Mouse (Mus musculus) midbrain, postnatal 0 days (tissue): ENCODE data around the gene Zfp871. TPM values are rescaled to one million over a fixed set of nuclear protein-coding genes. Genes with fewer than 3 reads are reported as not detected.

Source experiments
- ATAC-seq: fragments of 200-750 bp; cut with Nextera tagmentation; 2 replicates; pipeline ENCODE4 v1.8.0; 2017; ENCODE audit warnings: moderate number of reproducible peaks, mild to moderate bottlenecking, moderate TSS enrichment, moderate library complexity; ENCODE audit not compliant: low FRiP score
- DNase-seq: peaks from one replicate; pipeline ENCODE4 v3.0.0-alpha.2; 2015; ENCODE audit warnings: low spot score
- H3K27ac ChIP-seq: fragments of 300-500 bp; sonication (generic); 2 replicates; pipeline ENCODE4 v1.5.1; 2014; ENCODE audit warnings: low read depth, mild to moderate bottlenecking, low read length, mixed read lengths
- H3K27me3 ChIP-seq: fragments of 300-500 bp; sonication (generic); 2 replicates; pipeline ENCODE4 v1.6.1; 2014; ENCODE audit warnings: low read length, control low read depth, mixed read lengths; ENCODE audit not compliant: insufficient read depth
- H3K36me3 ChIP-seq: fragments of 300-500 bp; sonication (generic); 2 replicates; pipeline ENCODE4 v1.6.1; 2014; ENCODE audit warnings: low read length, control low read depth, mixed read lengths; ENCODE audit not compliant: insufficient read depth
- H3K4me1 ChIP-seq: fragments of 300-500 bp; sonication (generic); 2 replicates; pipeline ENCODE4 v1.6.1; 2014; ENCODE audit warnings: mild to moderate bottlenecking, control low read depth, antibody characterized with exemption, low read length, mixed read lengths; ENCODE audit not compliant: insufficient read depth
- H3K4me2 ChIP-seq: fragments of 300-500 bp; sonication (generic); 2 replicates; pipeline ENCODE4 v1.6.1; 2014; ENCODE audit warnings: low read depth, mild to moderate bottlenecking, low read length, mixed read lengths; ENCODE audit not compliant: poor library complexity, severe bottlenecking
- H3K4me3 ChIP-seq: fragments of 300-500 bp; sonication (generic); 2 replicates; pipeline ENCODE4 v1.5.1; 2014; ENCODE audit warnings: low read depth, mild to moderate bottlenecking, low read length, moderate library complexity
- H3K9ac ChIP-seq: fragments of 300-500 bp; sonication (generic); replicated peaks from 2 replicates; pipeline ENCODE4 v1.6.1; 2014; ENCODE audit warnings: mild to moderate bottlenecking, low read length, moderate library complexity, mixed read lengths; ENCODE audit not compliant: poor library complexity, severe bottlenecking
- H3K9me3 ChIP-seq: fragments of 300-500 bp; sonication (generic); 2 replicates; pipeline ENCODE4 v1.6.1; 2016; ENCODE audit warnings: low read length, control low read depth
- CTCF ChIP-seq: IDR thresholded peaks from 2 replicates; pipeline ENCODE4 v1.5.1; 2016; ENCODE audit warnings: antibody characterized with exemption, mild to moderate bottlenecking
- WGBS: fragments of 180-500 bp; shearing (Covaris S2); extraction: QIAGEN DNeasy Blood & Tissue Kit; methylation state at CpG from one replicate; pipeline ENCODE4 v1.1.7; 2014; 5-methylcytosine and 5-hydroxymethylcytosine counted together
- polyA plus RNA-seq: library from polyadenylated mRNA; unstranded; fragments of >200 nt; fragmentation: Nextera tagmentation; extraction: Ambion mirVana; gene quantifications from 2 replicates; pipeline ENCODE4 v1.2.1, GENCODE M21; 2015
- total RNA-seq: library from RNA; depleted of rRNA; stranded (reverse); fragments of >200 nt; gene quantifications from 2 replicates; pipeline ENCODE4 v1.2.3, GENCODE M21; 2014

Gene Zfp871
- total and polyA plus RNA-seq, 2 experiments from 2014 or later: 34.5 to 46.7 TPM

DNA sequence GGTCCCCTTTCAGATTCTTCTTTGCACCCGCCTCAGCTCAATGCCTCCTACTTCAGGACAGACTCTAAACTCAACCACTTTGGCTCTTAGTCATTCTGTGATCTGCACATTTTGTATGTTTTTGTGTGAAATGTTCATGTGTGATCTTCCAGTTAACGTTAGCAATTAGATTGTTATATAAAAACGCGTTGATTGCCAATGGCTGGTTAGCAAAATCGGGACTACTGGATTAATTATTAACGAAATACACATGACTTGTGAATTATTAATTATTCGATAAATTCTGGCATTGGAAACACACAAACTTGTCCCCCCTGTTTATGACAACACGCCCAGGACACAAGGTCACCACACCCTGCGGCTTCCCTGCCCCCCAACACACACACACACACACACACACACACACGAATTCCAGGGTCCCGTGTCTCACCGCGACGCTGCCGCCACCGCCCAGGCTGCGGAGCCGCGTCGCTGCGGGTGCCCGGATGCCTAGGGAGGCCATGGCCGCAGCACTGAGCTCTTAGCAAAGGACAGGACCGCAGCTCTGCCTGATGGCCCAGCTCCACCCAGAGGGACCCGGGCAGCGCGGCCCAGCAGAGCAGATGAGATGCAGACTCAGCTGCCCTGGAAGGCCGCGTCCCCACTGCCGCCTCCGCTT is 522 bp downstream of the Zfp871 start:
- Histone ChIP-seq H3K27me3 (no peaks in the 10 kb centered on the region), H3K4me1 (peaks cover 6% of the 10 kb centered on the region; the same call in 1 of the 2 replicates), H3K36me3 (peaks cover 3% of the 10 kb centered on the region; the same call in 1 of the 2 replicates), H3K4me2 (peak overlapping the region; percentile 64), H3K27ac (peak overlapping the region; percentile 91), H3K9me3 (no peaks in the 10 kb centered on the region), H3K4me3 (peak overlapping the region; percentile 86), H3K9ac (peak overlapping the region; percentile 97)
- no peak for TF ChIP-seq CTCF
- DNase-seq (peak; percentile 44), ATAC-seq (peak; percentile 86)
- under 1% methylated on average over 28 of the region's 31 CpGs for WGBS

DNA sequence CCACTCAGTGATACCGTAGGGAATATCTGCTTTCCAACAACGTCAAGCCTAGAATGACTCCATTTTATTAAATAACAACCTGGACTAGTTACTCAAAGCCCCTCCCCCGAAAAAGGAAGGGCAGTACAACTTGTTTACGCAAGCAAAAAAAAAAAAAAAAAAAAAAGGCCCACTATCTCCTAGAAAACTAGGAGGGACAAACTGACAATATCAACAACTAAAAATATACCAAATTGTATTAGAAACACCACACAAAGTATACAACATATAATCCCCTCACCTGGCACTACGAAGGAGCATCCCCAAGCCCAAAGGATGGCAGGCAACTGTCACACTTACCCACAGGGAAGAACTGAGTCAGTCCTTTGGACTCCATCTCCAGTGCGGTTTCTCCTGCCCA is 1.1 kb downstream of the Zfp871 start:
- H3K4me1 ChIP-seq: peaks cover 6% of the 10 kb centered on the region; the same call in 1 of the 2 replicates
- H3K27ac ChIP-seq: no peak overlapping the region
- H3K4me2 ChIP-seq: peak overlapping the region; percentile 64
- WGBS: 79% methylated on average over 6 of the region's 6 CpGs
- H3K36me3 ChIP-seq: peaks cover 3% of the 10 kb centered on the region; the same call in 1 of the 2 replicates
- no peaks in the 10 kb centered on the region for H3K9me3 ChIP-seq
- DNase-seq (no peak), ATAC-seq (no peak)
- TF ChIP-seq CTCF: no peak
- peak overlapping the region; percentile 97; the same call in 1 of the 2 replicates for H3K9ac ChIP-seq
- H3K4me3 ChIP-seq: peak overlapping the region; percentile 86
- H3K27me3 ChIP-seq: no peaks in the 10 kb centered on the region

DNA sequence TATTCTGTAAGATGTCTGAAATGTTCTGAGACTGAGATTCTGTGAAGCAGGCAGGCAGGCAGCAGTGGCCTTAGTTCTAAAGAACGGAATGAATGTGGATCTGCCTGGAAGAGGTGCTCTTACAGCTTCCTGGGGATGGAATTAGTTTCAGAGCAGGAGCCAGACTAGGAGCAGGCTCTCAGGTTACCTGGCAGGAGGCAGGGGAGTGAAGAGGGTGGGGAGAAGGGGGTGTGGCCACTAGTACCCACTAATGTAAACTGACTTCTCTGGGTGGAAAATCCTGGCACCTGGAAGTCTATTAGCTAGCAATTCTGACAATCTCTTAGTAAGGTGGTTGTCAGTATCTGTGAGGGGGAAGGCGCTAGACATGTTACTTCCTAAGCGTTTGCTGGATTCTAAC is 2.4 kb downstream of the Zfp871 start:
- peak overlapping the region; percentile 9; the same call in 1 of the 2 replicates for H3K4me2 ChIP-seq
- no peak for DNase-seq
- H3K27ac ChIP-seq: no peak overlapping the region
- no peak overlapping the region for H3K4me3 ChIP-seq
- TF ChIP-seq CTCF: no peak
- no peaks in the 10 kb centered on the region for H3K27me3 ChIP-seq
- no peak overlapping the region for H3K9ac ChIP-seq
- peaks cover 3% of the 10 kb centered on the region; the same call in 1 of the 2 replicates for H3K36me3 ChIP-seq
- no peak for ATAC-seq
- H3K9me3 ChIP-seq: no peaks in the 10 kb centered on the region
- WGBS: 94% methylated on average over 3 of the region's 3 CpGs
- H3K4me1 ChIP-seq: peaks cover 6% of the 10 kb centered on the region; the same call in 1 of the 2 replicates

DNA sequence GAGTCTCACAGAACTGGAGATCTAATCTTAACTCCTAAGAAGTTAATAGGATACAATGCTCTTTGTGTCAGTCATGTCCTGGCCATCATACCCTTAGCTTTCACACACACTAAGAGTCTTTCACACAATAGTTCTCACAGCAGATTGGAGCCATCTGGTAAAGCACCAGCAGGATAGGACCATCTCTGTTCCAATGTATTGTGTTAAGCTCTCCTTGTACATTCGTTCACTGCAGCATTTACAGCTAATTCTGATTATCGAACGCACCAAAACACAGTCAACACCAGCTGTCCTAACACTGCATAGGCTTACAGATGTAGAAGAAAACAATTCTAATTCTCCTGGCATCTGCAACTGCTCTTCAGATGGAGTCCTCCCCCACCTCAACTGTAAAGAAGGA is 10.5 kb downstream of the Zfp871 start:
- Histone ChIP-seq H3K27me3 (no peaks in the 10 kb centered on the region), H3K36me3 (peaks cover 25% of the 10 kb centered on the region), H3K9me3 (no peaks in the 10 kb centered on the region), H3K9ac (no peak overlapping the region), H3K4me1 (no peaks in the 10 kb centered on the region), H3K27ac (no peak overlapping the region), H3K4me3 (no peak overlapping the region), H3K4me2 (no peak overlapping the region)
- 93% methylated on average over 3 of the region's 3 CpGs for WGBS
- TF ChIP-seq CTCF: no peak
- DNase-seq: no peak
- no peak for ATAC-seq

DNA sequence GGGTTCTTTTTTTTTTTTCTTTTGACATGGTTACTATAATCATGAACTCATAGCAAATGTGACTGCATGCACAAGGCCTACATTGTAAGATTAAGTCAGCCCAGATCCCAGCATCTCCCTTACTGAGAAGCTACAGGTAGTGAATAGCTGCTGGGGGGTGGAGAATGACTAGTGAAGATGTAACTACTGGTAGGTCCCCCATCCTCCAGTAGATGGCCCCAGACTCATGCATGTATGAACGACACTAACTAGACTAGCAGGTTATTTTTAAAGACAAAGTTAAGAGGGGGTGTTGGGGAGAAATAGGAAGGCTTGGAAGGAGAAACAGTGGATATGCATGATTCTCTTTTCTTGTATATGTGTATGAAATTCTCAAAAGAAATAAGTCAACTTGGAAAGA is 16.9 kb downstream of the Zfp871 start:
- DNase-seq (no peak), ATAC-seq (no peak)
- peak; percentile 43 for TF ChIP-seq CTCF
- Histone ChIP-seq H3K27me3 (no peaks in the 10 kb centered on the region), H3K9me3 (no peaks in the 10 kb centered on the region; the same call in 1 of the 2 replicates), H3K9ac (no peak overlapping the region), H3K4me3 (no peak overlapping the region), H3K4me1 (no peaks in the 10 kb centered on the region), H3K27ac (no peak overlapping the region), H3K36me3 (peaks cover 28% of the 10 kb centered on the region), H3K4me2 (no peak overlapping the region)
- 84% methylated on average over 1 of the region's 1 CpGs for WGBS

DNA sequence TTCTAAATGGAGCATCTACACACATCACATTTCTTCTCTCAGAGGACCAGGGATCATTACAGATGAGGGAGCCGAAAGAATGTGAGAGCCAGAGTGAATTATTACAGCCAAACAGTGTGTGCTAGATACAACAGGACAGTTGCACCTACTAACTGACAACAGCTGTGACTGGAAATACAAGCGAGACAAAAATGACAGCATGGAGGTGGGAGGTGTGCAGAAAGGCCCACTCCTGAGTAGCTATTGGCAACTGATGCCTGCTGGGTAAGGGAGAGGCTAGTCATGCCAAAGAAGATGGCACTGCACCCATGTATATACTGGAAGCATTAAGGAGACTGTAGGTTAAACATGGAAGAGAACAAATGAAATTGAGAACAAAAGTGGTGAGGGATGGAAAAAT is 21.7 kb downstream of the Zfp871 start:
- 97% methylated on average over 2 of the region's 2 CpGs for WGBS
- H3K4me3 ChIP-seq: no peak overlapping the region
- no peaks in the 10 kb centered on the region for H3K4me1 ChIP-seq
- H3K27me3 ChIP-seq: no peaks in the 10 kb centered on the region
- ATAC-seq (no peak), DNase-seq (no peak)
- TF ChIP-seq CTCF: no peak
- no peak overlapping the region for H3K27ac ChIP-seq
- no peak overlapping the region for H3K9ac ChIP-seq
- H3K36me3 ChIP-seq: peaks cover 6% of the 10 kb centered on the region
- no peak overlapping the region for H3K4me2 ChIP-seq
- H3K9me3 ChIP-seq: peaks cover 3% of the 10 kb centered on the region; the same call in 1 of the 2 replicates
